Mouse (Mus musculus): ENCODE results near the gene Bhlhe41. TPM values are rescaled to one million over a fixed set of nuclear protein-coding genes. Genes with fewer than 3 reads are reported as not detected.

Bhlhe41 gene
- total RNA-seq (2017): under 0.01 TPM in 1 of 2 replicates, not detected in the other

- ATAC-seq (replicated peaks; ENCODE audit: low read depth, poor library complexity, severe bottlenecking): no peak
These were observed at the start of gene Bhlhe41 for GRCm38 (mm10) chr6:145865289-145865885. TSS of gene Bhlhe41 (minus strand) at chr6:145865558.

GRCm38 (mm10) chr6:145912232-145912631 lies 46.9 kb upstream of the Bhlhe41 start:
- no peak for ATAC-seq (replicated peaks; ENCODE audit: low read depth, poor library complexity, severe bottlenecking)

- ATAC-seq (replicated peaks; ENCODE audit: low read depth, poor library complexity, severe bottlenecking): no peak
These were observed 45.4 kb upstream of the Bhlhe41 start for GRCm38 (mm10) chr6:145910469-145911426.

- peak; percentile 81 for ATAC-seq (replicated peaks; ENCODE audit: low read depth, poor library complexity, severe bottlenecking)
These were observed 44.6 kb upstream of the Bhlhe41 start for GRCm38 (mm10) chr6:145909943-145910342.

- ATAC-seq (replicated peaks; ENCODE audit: low read depth, poor library complexity, severe bottlenecking): no peak
These were observed 40.9 kb upstream of the Bhlhe41 start for GRCm38 (mm10) chr6:145906096-145906890.

GRCm38 (mm10) chr6:145904616-145905015 lies 39.3 kb upstream of the Bhlhe41 start:
- ATAC-seq (replicated peaks; ENCODE audit: low read depth, poor library complexity, severe bottlenecking): no peak

- no peak for ATAC-seq (replicated peaks; ENCODE audit: low read depth, poor library complexity, severe bottlenecking)
These were observed 38.8 kb upstream of the Bhlhe41 start for GRCm38 (mm10) chr6:145904169-145904568.

- peak; percentile 94 for ATAC-seq (replicated peaks; ENCODE audit: low read depth, poor library complexity, severe bottlenecking)
These were observed 29.4 kb upstream of the Bhlhe41 start for GRCm38 (mm10) chr6:145894669-145895342.

- ATAC-seq (replicated peaks; ENCODE audit: low read depth, poor library complexity, severe bottlenecking): no peak
These were observed 28.1 kb upstream of the Bhlhe41 start for GRCm38 (mm10) chr6:145893366-145894021.

- no peak for ATAC-seq (replicated peaks; ENCODE audit: low read depth, poor library complexity, severe bottlenecking)
These were observed 27.3 kb upstream of the Bhlhe41 start for GRCm38 (mm10) chr6:145892381-145893265.

- no peak for ATAC-seq (replicated peaks; ENCODE audit: low read depth, poor library complexity, severe bottlenecking)
These were observed 26.6 kb upstream of the Bhlhe41 start for GRCm38 (mm10) chr6:145891951-145892350.

GRCm38 (mm10) chr6:145887719-145888118 lies 22.4 kb upstream of the Bhlhe41 start:
- no peak for ATAC-seq (replicated peaks; ENCODE audit: low read depth, poor library complexity, severe bottlenecking)

GRCm38 (mm10) chr6:145886277-145886676 lies 20.9 kb upstream of the Bhlhe41 start:
- no peak for ATAC-seq (replicated peaks; ENCODE audit: low read depth, poor library complexity, severe bottlenecking)

- no peak for ATAC-seq (replicated peaks; ENCODE audit: low read depth, poor library complexity, severe bottlenecking)
These were observed 19.7 kb upstream of the Bhlhe41 start for GRCm38 (mm10) chr6:145885069-145885468.

- peak; percentile 82 for ATAC-seq (replicated peaks; ENCODE audit: low read depth, poor library complexity, severe bottlenecking)
These were observed 18.3 kb upstream of the Bhlhe41 start for GRCm38 (mm10) chr6:145883668-145884067.

- ATAC-seq (replicated peaks; ENCODE audit: low read depth, poor library complexity, severe bottlenecking): peak; percentile 82
These were observed 17.7 kb upstream of the Bhlhe41 start for GRCm38 (mm10) chr6:145883010-145883409.

- ATAC-seq (replicated peaks; ENCODE audit: low read depth, poor library complexity, severe bottlenecking): no peak
These were observed 15.3 kb upstream of the Bhlhe41 start for GRCm38 (mm10) chr6:145880609-145881008.

- ATAC-seq (replicated peaks; ENCODE audit: low read depth, poor library complexity, severe bottlenecking): peak; percentile 82
These were observed 11.8 kb upstream of the Bhlhe41 start for GRCm38 (mm10) chr6:145876986-145877735.

Measured in common myeloid progenitor, adult 5-6 weeks (primary cell).